Mouse (Mus musculus) brain, adult 10 weeks (tissue): ENCODE data around the gene Olfr1120. TPM values are rescaled to one million over a fixed set of nuclear protein-coding genes. Genes with fewer than 3 reads are reported as not detected.

ENCODE experiments used
- polyA plus RNA-seq: library from polyadenylated mRNA; stranded (reverse); fragments of 350-450 nt; fragmentation: Illumina TruSeq; extraction: RNeasy Lipid Tissue Mini Kit (QIAGEN cat#74804); gene quantifications from one replicate; pipeline ENCODE4 v1.2.3, GENCODE M21; 2015; ENCODE audit warnings: low read depth, low replicate concordance

Olfr1120 gene
- not detected for polyA plus RNA-seq

DNA sequence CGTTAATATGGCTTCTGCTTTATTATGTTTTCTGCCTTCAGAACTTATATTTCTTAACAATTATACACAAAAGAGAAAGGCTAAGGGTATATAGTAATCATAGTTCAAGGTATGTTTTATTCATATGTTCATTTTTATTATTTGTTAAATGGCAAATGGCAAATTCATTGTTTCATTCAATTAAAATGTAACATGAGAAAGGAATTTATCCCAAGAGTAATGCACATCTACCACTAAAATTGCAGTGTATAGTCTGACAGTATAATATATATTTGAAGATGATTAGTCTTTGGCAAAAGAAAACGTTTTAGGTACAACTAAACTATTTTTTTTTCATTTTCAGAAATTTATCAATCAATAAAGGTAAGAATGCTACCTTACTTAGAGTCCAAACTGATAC, at the start of gene Olfr1120:
TSS of gene Olfr1120 (plus strand) at position 301 of the 400 bp plus-strand sequence.

DNA sequence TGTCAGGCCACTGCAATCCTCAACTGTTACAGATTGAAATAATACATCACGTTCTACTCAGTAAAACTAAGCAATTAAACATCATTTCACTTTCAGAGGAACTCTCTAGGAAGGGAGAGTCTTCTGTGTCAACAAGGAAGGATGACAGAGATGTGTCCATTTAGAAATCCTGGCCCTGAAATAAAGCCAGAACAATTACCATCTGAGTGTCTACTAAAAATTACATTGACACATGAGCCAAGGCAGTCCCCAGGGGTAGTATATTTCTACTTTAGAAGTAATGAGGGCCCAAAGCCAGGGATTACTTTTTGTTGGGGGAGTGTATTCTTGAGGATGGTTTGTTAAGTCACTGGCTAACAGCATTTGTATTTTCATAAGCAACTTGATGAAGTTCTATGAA, 47.3 kb upstream of the Olfr1120 start, which contains the start of gene Olfr1118:
TSS of gene Olfr1118 (plus strand) at position 301 of the 400 bp plus-strand sequence.

DNA sequence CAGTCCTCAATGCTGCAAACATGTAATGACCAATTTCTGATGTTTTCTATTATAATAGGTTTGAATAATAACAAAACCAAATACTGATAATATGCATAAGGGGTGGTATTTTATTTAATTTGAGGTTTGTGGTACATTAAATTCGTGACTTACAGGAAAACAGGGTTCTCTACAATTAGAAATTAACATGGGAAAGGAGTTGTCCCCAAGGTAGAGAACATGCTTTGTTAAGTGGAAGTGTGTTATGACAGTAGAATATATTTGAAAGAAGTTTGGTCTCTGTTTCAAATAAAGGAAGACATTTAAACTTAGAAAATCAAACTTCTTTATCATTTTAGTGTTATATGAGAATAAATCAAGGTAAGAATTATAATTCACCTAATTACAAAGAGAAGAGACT, 15.0 kb downstream of the Olfr1120 start, which contains the start of gene Olfr1121:
TSS of gene Olfr1121 (plus strand) at position 301 of the 400 bp plus-strand sequence.

DNA sequence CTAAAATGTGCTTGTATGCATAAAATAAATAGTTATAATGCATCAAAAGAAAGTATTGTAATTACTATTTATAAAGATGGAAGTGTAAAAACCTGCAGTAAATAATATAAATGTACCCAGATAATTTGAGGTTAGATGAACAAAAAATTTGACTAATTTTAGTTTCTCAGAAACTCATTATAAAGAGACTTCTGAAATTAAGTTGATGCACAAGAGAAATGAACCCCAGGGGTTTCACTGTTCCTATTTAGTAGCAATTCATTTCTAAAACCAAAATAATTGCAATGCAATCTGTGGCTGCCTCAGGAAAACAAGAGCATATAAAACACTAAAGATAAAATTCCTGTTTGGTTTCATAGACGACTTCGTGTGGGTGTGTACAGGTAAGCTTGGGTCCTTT, 30.9 kb downstream of the Olfr1120 start, which contains the start of gene Olfr1122:
TSS of gene Olfr1122 (plus strand) at position 301 of the 400 bp plus-strand sequence.

Other genes starting within 250 kb of the Olfr1120 start
- gene Olfr259, start 240.2 kb upstream of the Olfr1120 start, polyA plus RNA-seq: not detected
- not detected for gene Olfr1110, start 214.5 kb upstream of the Olfr1120 start, polyA plus RNA-seq
- not detected for gene Olfr1111, start 202.2 kb upstream of the Olfr1120 start, polyA plus RNA-seq
- gene Olfr1112, start 167.0 kb upstream of the Olfr1120 start, polyA plus RNA-seq: not detected
- gene Olfr1113, start 145.8 kb upstream of the Olfr1120 start, polyA plus RNA-seq: not detected
- gene Olfr1115, start 106.8 kb upstream of the Olfr1120 start, polyA plus RNA-seq: not detected
- not detected for gene Olfr1116, start 87.3 kb upstream of the Olfr1120 start, polyA plus RNA-seq
- gene Olfr1118, start 47.2 kb upstream of the Olfr1120 start, polyA plus RNA-seq: not detected
- gene Olfr1121, start 15.1 kb downstream of the Olfr1120 start, polyA plus RNA-seq: not detected
- not detected for gene Olfr1122, start 31.0 kb downstream of the Olfr1120 start, polyA plus RNA-seq
- not detected for gene Olfr1123, start 61.8 kb downstream of the Olfr1120 start, polyA plus RNA-seq
- gene Olfr1124, start 75.5 kb downstream of the Olfr1120 start, polyA plus RNA-seq: not detected
- gene Olfr1126, start 99.1 kb downstream of the Olfr1120 start, polyA plus RNA-seq: not detected
- not detected for gene Pramel7, start 142.3 kb downstream of the Olfr1120 start, polyA plus RNA-seq
- gene Pramel6, start 151.8 kb downstream of the Olfr1120 start, polyA plus RNA-seq: not detected
- not detected for gene Olfr153, start 177.0 kb downstream of the Olfr1120 start, polyA plus RNA-seq
- gene Olfr1128, start 190.7 kb downstream of the Olfr1120 start, polyA plus RNA-seq: not detected
- not detected for gene Olfr1129, start 219.1 kb downstream of the Olfr1120 start, polyA plus RNA-seq